Mouse (Mus musculus): Measurements from ENCODE around the gene Ice1. TPM values are rescaled to one million over a fixed set of nuclear protein-coding genes. Genes with fewer than 3 reads are reported as not detected.

Gene Ice1
- polyA plus RNA-seq, 1 experiment from 2014 or later, result 25.2 TPM

DNA sequence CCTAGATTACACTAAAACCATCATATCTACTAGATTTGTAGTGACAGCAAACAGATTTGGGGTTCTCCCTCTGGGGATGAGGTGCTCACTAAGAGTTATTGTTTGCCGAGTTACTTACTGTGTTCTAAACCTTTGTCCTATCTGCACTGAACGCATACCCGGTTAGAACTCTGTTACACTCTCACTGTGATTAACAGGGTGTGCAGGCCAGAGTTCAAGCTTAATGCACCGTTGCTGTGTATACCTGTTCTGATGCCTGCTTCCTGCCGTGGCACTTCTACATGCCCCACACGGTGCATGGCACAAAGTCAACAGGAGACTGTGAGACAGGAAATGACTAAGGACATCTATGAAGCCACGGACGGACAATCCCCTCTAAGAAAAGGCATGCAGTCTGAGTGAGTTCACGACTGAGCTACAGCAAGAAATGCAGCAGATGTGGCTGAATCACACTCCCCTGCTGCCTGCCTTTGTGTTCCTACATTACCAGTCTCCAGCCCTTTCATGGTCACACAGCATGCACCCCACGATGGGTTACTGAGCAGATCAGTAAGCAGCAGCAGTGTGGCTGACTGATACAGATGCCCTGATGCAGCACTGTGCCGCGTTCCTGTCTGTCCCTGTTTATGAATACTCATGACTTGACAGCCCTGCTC, 37.3 kb downstream of the Ice1 start:
- peaks cover 95% of the 10 kb centered on the region for H3K36me3 ChIP-seq (replicated peaks)
- H3K27ac ChIP-seq (replicated peaks), result no peak overlapping the region
- H3K4me3 ChIP-seq, result no peak overlapping the region
- H3K27me3 ChIP-seq (replicated peaks; ENCODE audit: low read depth, poor library complexity, severe bottlenecking), result no peaks in the 10 kb centered on the region
- H3K9me3 ChIP-seq, result no peaks in the 10 kb centered on the region
- H3K4me1 ChIP-seq, result no peaks in the 10 kb centered on the region
- no peak for DNase-seq (ENCODE audit: low spot score)
- WGBS, result 84% methylated on average over 12 of the region's 12 CpGs

DNA sequence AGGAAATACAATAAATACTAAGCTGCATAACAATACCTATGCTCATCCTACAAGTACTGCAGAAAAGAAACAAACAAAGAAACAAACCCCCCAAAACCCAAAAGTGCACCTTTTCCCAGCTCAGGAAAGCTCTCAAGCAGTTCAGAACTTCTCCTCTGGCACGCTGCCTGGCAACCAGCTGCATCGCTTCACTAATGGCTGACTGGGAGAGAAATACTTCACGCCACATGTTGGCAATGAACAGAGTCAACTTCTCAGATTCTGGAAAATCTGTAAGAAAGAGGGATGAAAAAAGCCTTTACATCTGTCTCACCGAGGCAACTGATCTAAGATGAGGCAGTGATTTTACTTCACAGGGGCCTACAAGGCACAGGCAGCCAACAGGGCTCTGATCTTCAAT, 38.5 kb downstream of the Ice1 start:
- Histone ChIP-seq H3K27ac (replicated peaks) (no peak overlapping the region), H3K36me3 (replicated peaks) (peaks cover 95% of the 10 kb centered on the region), H3K4me3 (no peak overlapping the region), H3K27me3 (replicated peaks; ENCODE audit: low read depth, poor library complexity, severe bottlenecking) (no peaks in the 10 kb centered on the region), H3K9me3 (no peaks in the 10 kb centered on the region), H3K4me1 (no peaks in the 10 kb centered on the region)
- WGBS, result 93% methylated on average over 4 of the region's 4 CpGs
- no peak for DNase-seq (ENCODE audit: low spot score)

DNA sequence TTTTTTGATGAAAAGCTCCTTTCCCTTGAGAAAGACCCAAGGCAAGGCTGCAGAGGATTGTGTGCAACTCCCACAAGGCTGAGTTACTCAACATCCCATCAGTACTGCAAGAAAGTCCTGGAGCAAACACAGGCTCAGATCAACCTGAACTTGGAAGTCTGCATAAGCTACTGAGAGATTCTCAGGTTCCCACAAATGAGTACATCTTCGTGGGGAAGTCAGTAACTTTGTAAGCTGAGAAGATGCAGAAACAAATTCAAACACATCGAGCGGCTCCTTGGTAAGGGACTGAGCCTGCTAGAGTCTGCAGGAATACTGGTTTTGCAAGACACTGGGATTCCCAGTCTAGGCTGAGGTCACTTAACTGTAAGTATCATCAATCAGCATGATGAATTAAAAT, 40.5 kb downstream of the Ice1 start:
- Histone ChIP-seq H3K4me3 (no peak overlapping the region), H3K36me3 (replicated peaks) (peaks cover 95% of the 10 kb centered on the region), H3K9me3 (no peaks in the 10 kb centered on the region), H3K4me1 (no peaks in the 10 kb centered on the region), H3K27me3 (replicated peaks; ENCODE audit: low read depth, poor library complexity, severe bottlenecking) (no peaks in the 10 kb centered on the region), H3K27ac (replicated peaks) (no peak overlapping the region)
- no peak for DNase-seq (ENCODE audit: low spot score)
- 90% methylated on average over 3 of the region's 3 CpGs for WGBS

DNA sequence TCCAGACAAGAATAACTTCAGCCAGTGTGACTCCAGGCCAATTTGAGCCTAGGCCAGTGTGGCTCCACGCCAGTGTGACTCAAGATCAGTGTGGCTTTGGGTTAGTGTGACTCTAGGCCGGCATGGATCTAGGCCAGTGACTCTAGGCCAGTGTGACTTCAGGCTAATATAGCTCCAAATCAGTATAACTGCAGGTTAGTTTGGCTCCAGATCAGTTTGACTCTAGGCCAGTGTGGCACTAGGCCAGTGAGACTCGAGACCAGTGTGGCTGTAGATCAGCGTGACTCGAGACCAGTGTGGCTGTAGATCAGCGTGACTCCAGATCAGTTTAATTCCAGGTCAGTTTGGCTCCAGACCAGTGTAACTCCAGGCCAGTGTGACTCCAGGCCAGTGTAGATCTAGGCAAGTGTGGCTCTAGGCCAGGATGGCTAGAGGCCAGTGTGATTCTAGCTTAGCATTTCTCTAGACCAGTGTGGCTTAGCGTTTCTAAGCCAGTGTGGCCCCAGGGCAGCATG, 47.1 kb downstream of the Ice1 start:
- peaks cover 100% of the 10 kb centered on the region for H3K36me3 ChIP-seq (replicated peaks)
- no peak overlapping the region for H3K4me3 ChIP-seq
- no peak overlapping the region for H3K27ac ChIP-seq (replicated peaks)
- H3K27me3 ChIP-seq (replicated peaks; ENCODE audit: low read depth, poor library complexity, severe bottlenecking), result no peaks in the 10 kb centered on the region
- 96% methylated on average over 7 of the region's 7 CpGs for WGBS
- no peak for DNase-seq (ENCODE audit: low spot score)
- no peaks in the 10 kb centered on the region for H3K4me1 ChIP-seq
- H3K9me3 ChIP-seq, result no peaks in the 10 kb centered on the region

DNA sequence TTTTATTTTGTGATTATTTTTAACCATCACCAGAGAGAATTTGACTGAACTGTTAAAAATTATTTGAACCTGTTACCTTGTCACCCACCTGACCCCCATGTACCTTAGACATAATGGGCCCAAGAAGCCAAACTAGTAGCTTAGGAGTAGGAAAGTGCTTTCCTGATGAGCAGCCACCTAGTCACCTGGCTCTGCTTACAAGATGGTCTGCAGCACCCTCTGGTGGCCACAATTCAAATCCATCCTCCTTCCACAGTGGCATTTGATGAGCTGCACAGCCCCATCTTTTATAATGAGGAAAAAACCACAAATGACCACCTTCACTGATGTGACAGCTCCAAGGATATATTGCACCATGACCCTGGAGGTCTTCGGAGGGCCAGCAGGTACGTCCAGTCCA, 50.5 kb downstream of the Ice1 start:
- DNase-seq (ENCODE audit: low spot score), result peak; percentile 58
- no peak overlapping the region for H3K27ac ChIP-seq (replicated peaks)
- peaks cover 74% of the 10 kb centered on the region for H3K36me3 ChIP-seq (replicated peaks)
- 91% methylated on average over 2 of the region's 2 CpGs for WGBS
- no peaks in the 10 kb centered on the region for H3K9me3 ChIP-seq
- H3K4me3 ChIP-seq, result no peak overlapping the region
- H3K4me1 ChIP-seq, result no peaks in the 10 kb centered on the region
- H3K27me3 ChIP-seq (replicated peaks; ENCODE audit: low read depth, poor library complexity, severe bottlenecking), result no peaks in the 10 kb centered on the region

DNA sequence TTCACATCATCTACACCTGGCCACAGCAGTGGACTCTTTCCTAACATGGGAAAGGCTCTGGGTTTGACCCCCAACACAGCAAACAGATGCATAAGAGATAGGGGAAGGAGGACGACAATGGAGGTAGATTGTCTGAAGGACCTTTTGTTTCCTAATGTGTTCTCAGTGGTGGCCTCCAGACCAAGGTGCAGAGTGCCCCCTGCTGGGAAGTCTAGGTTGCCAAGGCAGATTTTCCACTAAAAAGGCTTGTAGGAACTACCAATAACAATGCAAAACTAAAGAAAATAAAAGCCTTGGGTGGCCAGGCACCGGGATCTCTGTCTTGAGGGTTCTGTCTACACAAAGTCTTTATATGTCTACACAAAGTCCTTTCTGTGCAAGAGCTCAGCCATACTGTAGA, 54.9 kb downstream of the Ice1 start:
- no peaks in the 10 kb centered on the region for H3K4me1 ChIP-seq
- H3K36me3 ChIP-seq (replicated peaks), result peaks cover 30% of the 10 kb centered on the region
- peak; percentile 49 for DNase-seq (ENCODE audit: low spot score)
- H3K4me3 ChIP-seq, result no peak overlapping the region
- no peaks in the 10 kb centered on the region for H3K9me3 ChIP-seq
- 47% methylated on average over 2 of the region's 2 CpGs for WGBS
- no peaks in the 10 kb centered on the region for H3K27me3 ChIP-seq (replicated peaks; ENCODE audit: low read depth, poor library complexity, severe bottlenecking)
- no peak overlapping the region; the same call in 1 of the 2 replicates for H3K27ac ChIP-seq (replicated peaks)

DNA sequence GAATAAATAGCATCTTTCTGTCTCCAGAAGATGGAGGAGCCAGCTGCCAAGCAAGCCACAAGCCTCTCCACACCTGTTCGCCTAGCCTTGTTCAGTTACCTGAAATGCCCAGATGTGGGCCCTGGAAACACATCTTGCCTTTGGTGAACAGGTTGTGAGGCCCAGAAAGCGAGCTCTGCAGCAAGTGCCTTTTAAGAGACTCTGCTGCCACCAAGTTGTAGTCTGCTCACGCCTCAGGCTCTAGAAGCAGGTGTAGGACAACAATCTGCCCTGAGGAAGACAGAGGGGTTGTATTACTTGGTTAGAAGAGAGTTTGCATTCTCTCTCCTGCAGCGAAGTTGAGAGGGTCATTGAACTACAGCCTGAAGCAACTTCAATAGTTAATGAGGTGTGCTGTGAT, 55.9 kb downstream of the Ice1 start:
- Histone ChIP-seq H3K36me3 (replicated peaks) (peaks cover 20% of the 10 kb centered on the region), H3K27me3 (replicated peaks; ENCODE audit: low read depth, poor library complexity, severe bottlenecking) (no peaks in the 10 kb centered on the region), H3K9me3 (no peaks in the 10 kb centered on the region), H3K27ac (replicated peaks) (no peak overlapping the region), H3K4me3 (no peak overlapping the region), H3K4me1 (no peaks in the 10 kb centered on the region)
- 86% methylated on average over 4 of the region's 4 CpGs for WGBS
- no peak for DNase-seq (ENCODE audit: low spot score)

DNA sequence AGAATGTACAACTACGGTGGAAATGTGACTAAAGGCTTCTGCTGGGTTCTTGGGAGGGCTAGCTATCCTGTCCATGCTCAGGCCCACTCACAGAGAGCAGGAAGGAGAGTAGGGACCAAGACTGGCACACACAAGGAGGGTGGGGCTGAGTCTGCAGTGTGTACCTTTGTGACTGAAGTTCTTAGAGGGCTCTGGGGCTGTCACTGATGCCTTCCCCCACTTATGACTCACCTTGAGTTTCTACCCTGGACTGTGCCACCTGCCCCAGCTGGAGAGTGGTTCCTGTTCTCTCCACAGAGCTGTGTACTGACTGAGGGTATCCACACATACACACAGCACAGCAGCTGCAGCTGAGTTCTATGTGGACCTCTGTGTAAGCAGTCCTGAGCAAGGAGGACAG, 63.2 kb downstream of the Ice1 start:
- H3K36me3 ChIP-seq (replicated peaks), result no peaks in the 10 kb centered on the region
- no peak for DNase-seq (ENCODE audit: low spot score)
- no peak overlapping the region for H3K4me3 ChIP-seq
- no peaks in the 10 kb centered on the region for H3K4me1 ChIP-seq
- 96% methylated on average over 1 of the region's 1 CpGs for WGBS
- no peak overlapping the region for H3K27ac ChIP-seq (replicated peaks)
- H3K27me3 ChIP-seq (replicated peaks; ENCODE audit: low read depth, poor library complexity, severe bottlenecking), result no peaks in the 10 kb centered on the region
- H3K9me3 ChIP-seq, result no peaks in the 10 kb centered on the region

DNA sequence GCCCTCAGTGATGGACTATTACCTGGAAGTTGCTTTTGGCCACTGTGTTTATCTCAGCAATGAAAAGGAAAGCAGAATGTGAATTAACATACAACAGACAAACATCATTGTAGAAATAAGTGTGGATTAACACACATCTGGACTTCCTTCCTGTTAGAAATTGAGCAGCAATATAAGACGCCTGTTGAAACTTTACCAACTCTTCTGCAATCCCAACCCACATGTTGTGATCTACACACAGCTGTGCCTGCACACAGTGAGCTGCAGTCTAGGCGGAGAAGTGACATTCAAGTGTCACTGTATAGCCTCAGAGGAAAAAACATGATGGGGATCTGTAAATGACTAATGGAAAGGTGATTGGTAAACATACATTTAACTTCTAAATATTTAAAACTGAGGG, 69.5 kb downstream of the Ice1 start:
- Histone ChIP-seq H3K27me3 (replicated peaks; ENCODE audit: low read depth, poor library complexity, severe bottlenecking) (no peaks in the 10 kb centered on the region), H3K36me3 (replicated peaks) (no peaks in the 10 kb centered on the region), H3K27ac (replicated peaks) (no peak overlapping the region), H3K4me3 (no peak overlapping the region), H3K4me1 (no peaks in the 10 kb centered on the region), H3K9me3 (no peaks in the 10 kb centered on the region)
- 82% methylated on average over 2 of the region's 2 CpGs for WGBS
- no peak for DNase-seq (ENCODE audit: low spot score)

DNA sequence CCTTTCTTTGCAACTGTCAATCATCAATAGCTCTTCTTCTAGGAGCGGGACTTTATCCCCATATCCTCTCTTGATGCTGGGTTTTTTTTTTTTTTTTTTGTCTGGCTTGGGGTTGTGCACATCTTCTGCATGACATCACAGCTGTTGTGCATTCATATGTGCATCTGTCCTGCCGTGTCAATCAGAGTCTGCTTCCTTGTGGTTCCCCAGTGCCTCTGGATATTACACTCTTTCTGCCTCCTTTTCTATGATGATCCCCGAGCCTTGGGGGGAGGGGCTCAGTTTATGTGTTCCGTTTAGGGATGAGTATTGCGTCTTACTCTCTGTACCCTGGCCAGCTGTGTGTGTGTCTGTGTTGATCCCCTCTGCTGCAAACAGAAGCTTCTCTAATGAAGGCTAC, 84.0 kb downstream of the Ice1 start:
- 78% methylated on average over 5 of the region's 5 CpGs for WGBS
- H3K4me3 ChIP-seq, result no peak overlapping the region
- H3K9me3 ChIP-seq, result no peaks in the 10 kb centered on the region

DNA sequence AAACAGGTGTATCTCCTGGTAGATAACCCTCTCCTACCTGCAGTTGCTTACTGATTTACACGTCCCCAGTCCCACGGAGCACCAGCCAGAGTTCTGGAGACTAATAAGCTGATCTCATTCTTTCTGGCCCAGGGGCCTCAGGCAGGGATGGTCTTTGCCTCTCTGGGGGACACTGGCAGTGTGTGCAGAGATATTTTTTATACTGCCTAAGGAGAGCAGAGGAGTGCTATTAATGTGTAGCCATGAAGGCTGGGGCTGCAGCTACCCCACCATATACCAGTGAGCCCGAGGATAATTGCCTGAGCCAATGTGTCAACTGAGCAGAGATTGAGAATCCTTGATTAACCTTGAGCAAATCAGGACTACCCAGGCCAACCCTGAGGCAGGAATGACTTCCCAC, 90.0 kb downstream of the Ice1 start:
- DNase-seq (ENCODE audit: low spot score), result no peak
- no peaks in the 10 kb centered on the region for H3K27me3 ChIP-seq (replicated peaks; ENCODE audit: low read depth, poor library complexity, severe bottlenecking)
- WGBS, result 55% methylated on average over 3 of the region's 3 CpGs
- H3K27ac ChIP-seq (replicated peaks), result no peak overlapping the region
- H3K36me3 ChIP-seq (replicated peaks), result no peaks in the 10 kb centered on the region
- H3K4me3 ChIP-seq, result no peak overlapping the region
- no peaks in the 10 kb centered on the region for H3K9me3 ChIP-seq
- H3K4me1 ChIP-seq, result peaks cover 6% of the 10 kb centered on the region; the same call in 1 of the 2 replicates

More for the DNA sequence above, 84.0 kb downstream of the Ice1 start:
- Histone ChIP-seq H3K4me1 (no peaks in the 10 kb centered on the region), H3K27ac (replicated peaks) (no peak overlapping the region), H3K36me3 (replicated peaks) (no peaks in the 10 kb centered on the region), H3K27me3 (replicated peaks; ENCODE audit: low read depth, poor library complexity, severe bottlenecking) (no peaks in the 10 kb centered on the region)
- no peak for DNase-seq (ENCODE audit: low spot score)

DNA sequence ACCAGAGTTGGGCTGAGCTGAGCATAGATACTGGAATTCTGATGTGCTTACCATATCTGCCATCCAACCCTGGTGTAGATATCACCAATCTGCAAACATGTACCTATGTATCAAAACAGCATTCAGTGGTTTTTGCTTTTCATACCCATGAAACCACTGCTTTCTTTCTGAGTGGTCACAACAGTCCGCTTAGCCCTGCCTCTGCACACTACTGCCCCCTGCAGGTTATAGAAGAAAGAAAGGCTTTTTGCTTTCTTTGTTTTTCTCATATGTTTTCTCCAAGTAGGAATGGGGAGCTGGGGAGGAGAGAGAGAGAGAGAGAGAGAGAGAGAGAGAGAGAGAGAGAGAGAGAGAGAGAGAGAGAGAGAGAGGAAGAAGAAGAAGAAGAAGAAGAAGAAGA, 92.2 kb downstream of the Ice1 start:
- Histone ChIP-seq H3K4me3 (no peak overlapping the region), H3K9me3 (no peaks in the 10 kb centered on the region), H3K4me1 (peaks cover 6% of the 10 kb centered on the region; the same call in 1 of the 2 replicates), H3K36me3 (replicated peaks) (no peaks in the 10 kb centered on the region), H3K27ac (replicated peaks) (no peak overlapping the region), H3K27me3 (replicated peaks; ENCODE audit: low read depth, poor library complexity, severe bottlenecking) (no peaks in the 10 kb centered on the region)
- 4% methylated on average over 1 of the region's 1 CpGs for WGBS
- peak; percentile 30 for DNase-seq (ENCODE audit: low spot score)

DNA sequence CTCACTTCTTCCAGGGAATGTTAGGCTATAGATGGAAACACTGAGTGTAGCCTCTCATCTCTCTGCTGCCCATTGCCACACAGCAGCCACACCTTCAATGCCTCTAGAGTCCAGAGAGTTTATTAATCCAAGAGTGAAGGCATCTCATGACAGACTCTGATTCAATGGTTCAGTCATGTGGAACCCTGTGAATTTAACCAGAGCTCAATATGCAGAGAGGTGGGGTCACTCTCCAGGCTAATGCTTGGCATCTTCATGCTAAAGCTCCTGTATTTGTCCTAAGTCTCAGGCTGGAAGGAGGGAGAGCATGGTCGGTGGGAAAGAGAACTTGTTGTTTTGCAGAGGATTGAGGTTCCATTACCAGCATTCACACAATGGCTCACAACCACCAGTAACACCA, 97.6 kb downstream of the Ice1 start:
- 82% methylated on average over 1 of the region's 1 CpGs for WGBS
- H3K36me3 ChIP-seq (replicated peaks), result no peaks in the 10 kb centered on the region
- no peak for DNase-seq (ENCODE audit: low spot score)
- H3K4me1 ChIP-seq, result no peaks in the 10 kb centered on the region
- H3K27me3 ChIP-seq (replicated peaks; ENCODE audit: low read depth, poor library complexity, severe bottlenecking), result no peaks in the 10 kb centered on the region
- no peak overlapping the region for H3K27ac ChIP-seq (replicated peaks)
- H3K9me3 ChIP-seq, result no peaks in the 10 kb centered on the region
- no peak overlapping the region for H3K4me3 ChIP-seq

Data from embryonic facial prominence, embryonic 10.5 days (tissue).